Mouse (Mus musculus) ovary, postnatal 10 days (tissue): ENCODE measurements around the gene Nup210.
"Not testable (repeated sequence)": the region's sequence is repeated elsewhere in the genome, so short reads cannot be mapped to it uniquely, and the experiment has no call there.

ENCODE experiments used
- DNase-seq: peaks from one replicate; pipeline ENCODE4 v3.0.0; 2022; ENCODE audit warnings: low spot score

Gene Nup210

GRCm38 (mm10) chr6:91104765-91105399, 11.7 kb downstream of the Nup210 start:
- no peak for DNase-seq

GRCm38 (mm10) chr6:91103421-91103820, 13.2 kb downstream of the Nup210 start:
- DNase-seq: not testable (repeated sequence)

DNA sequence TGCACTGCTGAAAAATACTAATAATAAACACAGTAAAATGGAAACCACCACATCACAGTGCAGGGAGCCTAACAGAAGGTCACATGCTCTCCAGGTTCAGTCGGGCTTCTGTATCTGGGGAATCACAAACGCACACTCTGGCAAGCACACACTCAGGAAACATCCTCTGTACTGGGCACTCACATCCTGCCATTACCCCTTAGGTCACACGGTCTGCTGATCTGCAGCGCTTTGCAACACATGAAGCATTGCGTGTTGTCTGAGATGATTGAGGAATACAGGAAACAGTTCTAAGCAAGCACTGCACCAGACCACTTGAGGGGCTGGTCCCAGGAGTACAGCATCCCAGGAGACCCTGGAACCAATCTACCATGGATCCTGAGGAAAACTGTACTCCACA, 16.0 kb downstream of the Nup210 start:
- DNase-seq: no peak

DNA sequence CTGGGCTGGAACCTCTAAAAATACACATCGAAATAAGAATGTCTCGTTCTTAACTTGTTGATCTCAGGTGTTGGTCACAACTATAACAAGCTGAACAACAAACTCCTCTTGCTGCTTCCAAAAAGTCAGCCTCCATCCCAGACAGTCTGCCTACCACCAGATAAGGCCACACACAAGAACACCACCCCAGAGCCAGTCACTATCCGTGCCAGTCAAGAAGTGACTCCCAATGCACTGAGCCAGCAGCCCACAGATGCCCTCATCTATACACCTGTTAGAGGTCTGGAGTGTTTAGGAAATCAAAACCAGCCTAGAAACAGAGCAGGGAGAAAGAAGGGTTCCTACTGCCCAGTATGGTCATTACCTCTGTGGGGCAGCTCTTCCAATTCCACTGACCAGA, 18.8 kb downstream of the Nup210 start:
- no peak for DNase-seq

DNA sequence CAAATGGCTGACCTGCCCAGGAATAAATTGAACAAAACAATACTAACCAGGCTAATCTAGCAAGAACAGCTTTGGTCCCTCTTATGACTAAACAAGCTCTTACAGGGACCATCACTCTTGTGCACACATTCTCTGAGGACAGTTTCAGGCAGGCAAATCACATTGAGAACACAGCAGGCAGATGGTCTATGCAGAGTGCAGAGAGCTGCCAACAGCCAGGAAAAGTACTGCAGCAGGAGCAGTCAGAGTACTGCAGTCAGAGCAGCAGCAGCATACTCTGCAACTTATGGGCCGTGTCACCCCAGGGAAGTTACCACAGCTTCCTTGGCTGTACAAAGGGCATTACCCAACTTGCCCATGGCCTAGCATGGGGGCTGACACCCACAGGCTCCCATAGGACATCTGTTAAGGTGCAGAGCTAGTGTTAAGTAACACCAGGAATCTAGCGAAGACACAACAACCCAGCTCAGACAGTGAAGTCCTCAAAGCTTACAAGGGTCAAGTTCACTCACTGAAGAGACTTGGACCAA, 21.5 kb downstream of the Nup210 start:
- DNase-seq: no peak

- DNase-seq: no peak
Observed at GRCm38 (mm10) chr6:91092216-91092899, 24.3 kb downstream of the Nup210 start.

DNA sequence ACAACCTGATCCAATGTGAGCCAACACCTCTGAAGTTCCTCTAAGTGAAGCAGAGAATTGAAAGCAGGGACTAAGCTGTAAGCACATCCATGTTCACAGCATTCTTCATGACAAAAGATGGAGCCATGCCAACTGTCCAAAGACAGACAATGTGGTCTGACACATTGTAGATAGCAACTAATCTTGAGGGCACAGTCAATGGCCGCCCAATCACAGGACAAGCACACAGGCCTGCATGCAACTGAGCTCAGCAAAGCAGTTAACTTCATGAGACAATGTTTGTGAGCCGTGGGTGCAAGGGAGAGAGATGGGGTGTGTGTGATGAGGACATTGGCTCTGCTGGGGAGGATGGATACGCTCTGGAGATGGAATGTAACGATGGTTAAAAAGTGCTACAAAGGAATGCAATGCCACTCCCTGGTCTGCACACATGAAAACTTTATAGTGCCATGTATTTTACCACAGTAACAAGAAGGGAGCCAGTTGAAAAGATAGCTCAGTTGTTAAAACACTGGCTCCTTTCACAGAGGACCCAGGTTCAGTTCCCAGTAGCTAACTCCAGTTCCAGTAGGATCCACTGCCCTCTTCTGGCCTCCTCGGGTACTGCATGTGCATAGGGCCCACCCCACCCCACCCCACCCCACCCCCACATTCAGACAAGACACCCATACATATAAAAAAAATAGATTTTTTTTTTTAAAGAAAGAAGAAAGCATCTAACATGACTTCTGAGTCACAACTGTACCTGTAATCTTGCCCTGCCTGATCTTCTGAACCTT, 31.3 kb downstream of the Nup210 start:
- DNase-seq: no peak

DNA sequence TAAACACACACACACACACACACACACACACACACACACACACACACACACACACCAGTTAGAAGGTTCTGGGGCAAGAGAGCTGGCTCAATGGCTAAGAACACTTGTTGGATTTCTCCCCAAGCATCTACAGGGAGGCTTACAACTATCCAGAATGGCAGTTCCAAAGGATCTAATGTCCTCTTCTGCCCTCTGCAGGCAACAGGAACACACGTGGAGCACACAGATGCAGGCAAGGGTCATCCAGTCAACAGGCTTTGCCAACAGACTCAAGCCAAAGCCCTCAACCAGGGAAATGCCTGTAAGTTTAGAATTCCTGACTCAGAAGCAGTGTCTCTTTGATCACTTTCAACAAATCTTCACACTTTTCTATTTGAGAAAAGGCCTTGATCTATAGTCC, 36.6 kb downstream of the Nup210 start:
- no peak for DNase-seq

DNA sequence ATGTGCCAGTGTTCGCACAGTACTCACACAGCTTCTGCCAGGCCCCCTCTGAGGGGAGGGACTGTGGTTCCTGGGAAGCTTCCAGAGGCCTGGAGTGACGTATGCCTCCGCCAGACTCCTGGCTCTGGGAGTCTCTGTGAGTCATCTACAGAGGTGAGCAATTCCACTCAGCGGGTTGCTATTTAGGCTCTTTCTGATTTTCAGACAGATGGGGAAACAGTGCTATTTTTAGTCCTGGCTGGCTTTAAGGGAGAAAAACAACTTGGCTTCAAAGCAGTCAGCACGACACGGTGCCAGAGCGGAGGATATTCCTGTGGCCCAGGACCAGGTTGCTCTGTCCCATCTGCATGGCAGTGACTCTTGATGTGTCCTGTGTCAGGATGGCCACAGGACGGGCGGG, 40.4 kb downstream of the Nup210 start:
- no peak for DNase-seq

DNA sequence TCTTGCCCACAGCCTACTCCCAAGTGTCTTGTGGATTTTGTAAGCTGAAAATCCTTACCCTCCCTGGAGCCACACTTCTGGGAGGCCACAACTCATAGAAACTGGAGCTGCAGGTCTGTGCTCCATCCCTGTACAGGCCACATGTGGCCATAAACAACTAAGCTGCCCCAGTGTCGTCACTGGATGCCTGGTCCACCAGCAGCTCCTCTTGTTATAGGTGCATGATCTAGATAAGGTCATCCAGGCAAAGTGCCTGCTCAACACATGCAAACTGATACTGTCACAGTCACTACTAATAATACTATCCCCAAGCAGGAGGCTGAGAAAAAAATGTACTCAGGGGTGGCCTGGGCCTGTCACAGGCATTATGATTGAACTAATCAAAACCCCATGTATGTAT, 48.1 kb downstream of the Nup210 start:
- DNase-seq: no peak

- no peak for DNase-seq
Observed at GRCm38 (mm10) chr6:91067048-91067447, 49.6 kb downstream of the Nup210 start.

DNA sequence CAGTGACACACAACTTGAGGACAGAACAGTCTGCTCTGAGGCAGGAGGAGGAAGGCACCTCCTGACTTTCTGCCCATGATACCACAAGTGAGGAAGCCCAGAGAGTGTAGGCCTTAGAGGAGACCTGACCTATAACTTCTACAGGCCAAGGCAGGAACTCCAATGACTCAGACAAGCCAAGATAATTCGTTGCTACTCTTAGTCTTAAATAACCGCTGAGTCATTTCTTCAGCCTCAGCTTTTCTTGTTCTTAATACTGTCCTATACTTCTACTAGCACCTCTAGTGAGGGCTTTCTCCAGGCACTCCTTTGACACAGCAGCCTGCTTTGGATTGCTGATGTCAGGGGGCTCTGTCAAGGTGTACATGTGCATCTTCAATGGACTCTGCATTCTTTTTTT, 55.3 kb downstream of the Nup210 start:
- DNase-seq: no peak

DNA sequence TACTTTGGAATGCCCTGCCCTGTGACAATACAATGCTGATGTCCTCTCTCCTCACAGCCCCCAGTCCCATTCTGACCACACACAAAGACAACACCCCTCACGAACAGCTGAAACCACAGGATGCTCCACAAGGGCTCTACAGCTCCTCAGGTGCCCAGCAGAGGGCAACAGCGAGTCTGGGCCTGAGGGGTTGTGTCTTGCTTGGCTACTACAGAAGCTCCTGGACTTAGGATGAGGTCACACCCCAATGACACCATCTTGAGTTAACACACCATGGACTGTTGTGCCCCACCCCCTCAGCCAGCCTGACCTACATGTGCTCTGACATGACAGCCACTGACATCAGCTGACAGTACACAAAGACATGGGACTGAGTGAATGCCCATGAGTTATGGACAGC, 56.9 kb downstream of the Nup210 start:
- DNase-seq: no peak

- DNase-seq: no peak
Observed at GRCm38 (mm10) chr6:91057989-91058388, 58.6 kb downstream of the Nup210 start.

- no peak for DNase-seq
Observed at GRCm38 (mm10) chr6:91056348-91056747, 60.3 kb downstream of the Nup210 start.

DNA sequence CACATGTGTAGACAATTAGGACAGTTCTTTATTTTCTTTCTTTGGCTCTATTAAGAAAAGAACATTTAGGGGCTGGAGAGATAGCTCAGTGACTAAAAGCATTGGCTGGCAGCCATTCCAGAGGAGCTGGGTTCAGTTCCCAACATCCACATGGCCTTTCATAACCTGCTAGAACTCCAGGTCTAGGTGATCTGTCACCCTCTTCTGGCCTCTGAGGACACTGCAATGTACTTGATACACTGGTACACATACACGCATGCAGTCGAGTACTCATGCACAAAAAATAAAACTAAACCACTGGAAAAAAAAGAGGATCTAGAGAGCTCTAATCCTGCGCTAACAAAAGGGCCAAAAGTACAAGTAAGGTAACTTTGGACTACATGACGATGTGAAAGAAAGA, 64.1 kb downstream of the Nup210 start:
- no peak for DNase-seq

DNA sequence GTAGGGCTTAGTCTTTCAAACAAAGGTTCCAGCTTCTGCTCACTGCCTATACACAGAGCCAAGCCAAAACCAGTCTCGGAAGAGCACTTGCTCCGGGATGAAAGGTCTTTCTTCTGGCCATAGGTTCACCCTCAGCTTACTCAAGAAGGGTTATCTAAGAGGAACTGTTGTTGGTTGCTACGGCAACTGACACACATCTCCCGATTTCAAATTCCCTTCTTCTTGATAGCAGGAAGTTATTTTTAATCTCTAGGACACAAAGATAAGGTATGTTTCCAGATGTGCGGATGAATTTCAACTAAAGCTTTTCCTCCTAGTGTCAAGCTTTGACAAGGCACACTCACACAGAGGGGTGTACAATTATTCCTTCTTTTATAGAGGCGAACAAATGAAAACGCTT, 68.6 kb downstream of the Nup210 start:
- DNase-seq: no peak

- no peak for DNase-seq
Observed at GRCm38 (mm10) chr6:91047434-91047833, 69.2 kb downstream of the Nup210 start.

GRCm38 (mm10) chr6:91046184-91046583, 70.4 kb downstream of the Nup210 start:
- DNase-seq: no peak

DNA sequence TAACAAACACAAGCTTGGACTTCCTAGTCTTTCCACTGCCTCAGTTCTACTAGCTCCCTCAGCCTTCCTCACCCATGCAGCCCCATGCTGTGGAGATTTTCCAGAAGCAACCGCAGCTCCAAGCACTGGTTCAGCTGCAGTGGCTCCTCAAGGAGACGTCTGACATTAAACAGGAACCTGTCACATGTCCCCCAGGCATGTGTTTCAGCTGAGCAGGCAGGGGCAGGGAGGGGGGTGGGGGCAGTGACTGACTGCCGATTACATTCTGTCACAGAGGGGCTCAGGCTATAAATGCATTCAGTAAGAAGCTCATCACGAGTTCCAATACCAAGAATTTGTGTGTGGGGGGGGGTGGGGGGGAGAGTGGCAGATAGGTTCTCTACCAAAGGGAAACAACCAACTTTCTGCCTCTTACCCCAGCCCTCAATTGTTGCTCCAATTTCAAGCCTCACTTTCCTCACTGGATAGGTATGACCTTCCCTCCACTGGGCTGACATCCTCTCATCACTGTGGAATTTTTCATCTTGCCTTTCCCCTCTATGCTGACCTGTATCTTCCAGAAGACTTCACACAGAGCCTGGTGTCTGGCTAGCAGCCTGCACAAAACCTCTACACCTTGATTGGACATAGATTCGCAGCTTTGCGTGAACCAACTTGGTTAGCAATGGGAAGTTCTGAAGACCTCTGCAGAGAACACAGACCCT, 71.8 kb downstream of the Nup210 start:
- DNase-seq: no peak

DNA sequence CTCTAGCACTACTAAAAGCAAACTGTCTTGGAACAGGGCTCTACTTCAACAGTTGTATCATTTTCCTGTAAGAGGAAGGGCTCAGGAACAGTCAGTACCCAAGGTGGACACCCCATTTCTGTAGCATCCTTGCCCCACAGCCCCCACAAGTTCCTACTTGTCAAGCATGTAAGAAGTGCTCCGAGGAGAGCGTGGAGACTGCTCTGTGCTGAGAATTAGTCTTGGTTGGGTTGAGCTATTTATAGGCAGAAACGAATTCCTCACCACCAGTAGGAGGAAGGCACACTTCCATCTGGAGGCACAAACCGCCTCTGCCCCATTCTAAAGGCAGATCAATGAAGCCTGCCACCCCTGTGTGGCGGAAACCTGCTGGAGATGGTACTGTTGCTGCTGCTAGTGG, 75.3 kb downstream of the Nup210 start:
- DNase-seq: no peak

DNA sequence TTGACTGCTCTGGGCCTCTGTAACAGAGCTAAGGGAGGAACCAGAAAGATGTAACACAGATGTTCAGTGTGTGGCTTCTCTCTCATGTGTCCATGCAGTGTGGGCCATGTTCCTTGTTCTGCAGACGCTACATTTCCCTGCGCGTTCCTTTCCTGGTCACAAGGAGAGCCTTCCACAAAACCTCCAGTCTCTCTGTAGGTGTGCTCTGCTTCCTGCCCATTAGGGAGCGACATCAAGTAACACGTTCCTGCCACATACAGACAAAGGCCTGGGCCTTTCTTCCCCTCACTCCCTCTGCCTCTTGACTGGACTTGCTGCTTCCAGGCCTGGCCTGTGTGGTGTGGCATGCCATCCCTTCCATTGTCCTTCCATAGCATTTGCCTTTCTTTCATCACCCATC, 88.4 kb downstream of the Nup210 start:
- DNase-seq: no peak
